Mouse (Mus musculus) lung, embryonic 16.5 days (tissue): ENCODE data around the gene Esyt1. TPM values are rescaled to one million over a fixed set of nuclear protein-coding genes. Genes with fewer than 3 reads are reported as not detected.
"Not testable (repeated sequence)": the region's sequence is repeated elsewhere in the genome, so short reads cannot be mapped to it uniquely, and the experiment has no call there.

ENCODE experiments used
- ATAC-seq: fragments of 200-750 bp; cut with Nextera tagmentation; 2 replicates; pipeline ENCODE4 v1.8.0; 2017; ENCODE audit warnings: low read depth, mild to moderate bottlenecking, moderate library complexity
- H3K27ac ChIP-seq: fragments of 300-500 bp; sonication (generic); 2 replicates; pipeline ENCODE4 v1.5.1; 2014; ENCODE audit warnings: mild to moderate bottlenecking, control low read depth, low read length
- H3K27me3 ChIP-seq: fragments of 300-500 bp; sonication (generic); 2 replicates; pipeline ENCODE4 v1.6.1; 2014; ENCODE audit warnings: low read depth, low read length, mixed read lengths; ENCODE audit not compliant: control insufficient read depth, insufficient read depth
- H3K36me3 ChIP-seq: fragments of 300-500 bp; sonication (generic); 2 replicates; pipeline ENCODE4 v1.6.1; 2014; ENCODE audit warnings: low read length; ENCODE audit not compliant: control insufficient read depth, insufficient read depth
- H3K4me1 ChIP-seq: fragments of 300-500 bp; sonication (generic); replicated peaks from 2 replicates; pipeline ENCODE4 v1.6.1; 2014; ENCODE audit warnings: low read length, mixed read lengths; ENCODE audit not compliant: control insufficient read depth, insufficient read depth
- H3K4me2 ChIP-seq: fragments of 300-500 bp; sonication (generic); 2 replicates; pipeline ENCODE4 v1.6.1; 2014; ENCODE audit warnings: low read depth, low read length, control low read depth
- H3K4me3 ChIP-seq: fragments of 300-500 bp; sonication (generic); 2 replicates; pipeline ENCODE4 v1.5.1; 2014; ENCODE audit warnings: mild to moderate bottlenecking, low read length, control low read depth
- H3K9ac ChIP-seq: fragments of 300-500 bp; sonication (generic); 2 replicates; pipeline ENCODE4 v1.6.1; 2014; ENCODE audit warnings: low read length, control low read depth
- H3K9me3 ChIP-seq: fragments of 300-500 bp; sonication (generic); 2 replicates; pipeline ENCODE4 v1.6.1; 2016; ENCODE audit warnings: low read length; ENCODE audit not compliant: control insufficient read depth
- WGBS: fragments of 180-500 bp; shearing (Covaris S2); extraction: QIAGEN DNeasy Blood & Tissue Kit; methylation state at CpG from one replicate; pipeline ENCODE4 v1.1.7; 2014; 5-methylcytosine and 5-hydroxymethylcytosine counted together
- polyA plus RNA-seq: library from polyadenylated mRNA; unstranded; fragments of >200 nt; fragmentation: Nextera tagmentation; extraction: Ambion mirVana; gene quantifications from 2 replicates; pipeline ENCODE4 v1.2.1, GENCODE M21; 2015

Gene Esyt1
- polyA plus RNA-seq, 1 experiment from 2014 or later, result 32.5 TPM

- 87% methylated on average over 9 of the region's 9 CpGs for WGBS
- Histone ChIP-seq H3K4me2 (no peak overlapping the region), H3K4me1 (peaks cover 5% of the 10 kb centered on the region; the same call in 1 of the 2 replicates), H3K27ac (no peak overlapping the region), H3K36me3 (peaks cover 19% of the 10 kb centered on the region), H3K9me3 (no peaks in the 10 kb centered on the region), H3K4me3 (no peak overlapping the region), H3K27me3 (no peaks in the 10 kb centered on the region), H3K9ac (no peak overlapping the region)
- no peak for ATAC-seq
These were observed 14.5 kb downstream of the Esyt1 start for GRCm38 (mm10) chr10:128511189-128511588.

GRCm38 (mm10) chr10:128510301-128510700 is 15.4 kb downstream of the Esyt1 start:
- 0 out of 2 replicates have a peak, but pooled peaks cover 2% of the 10 kb centered on the region for H3K9me3 ChIP-seq
- 71% methylated on average over 11 of the region's 11 CpGs for WGBS
- H3K27me3 ChIP-seq, result no peaks in the 10 kb centered on the region
- no peak overlapping the region for H3K4me3 ChIP-seq
- no peak overlapping the region for H3K4me2 ChIP-seq
- no peak overlapping the region for H3K9ac ChIP-seq
- peaks cover 5% of the 10 kb centered on the region; the same call in 1 of the 2 replicates for H3K4me1 ChIP-seq
- no peak for ATAC-seq
- H3K27ac ChIP-seq, result no peak overlapping the region
- H3K36me3 ChIP-seq, result peaks cover 14% of the 10 kb centered on the region

GRCm38 (mm10) chr10:128509831-128510230 is 15.8 kb downstream of the Esyt1 start:
- ATAC-seq, result peak; percentile 85
- Histone ChIP-seq H3K27me3 (no peaks in the 10 kb centered on the region), H3K9me3 (0 out of 2 replicates have a peak, but pooled peaks cover 2% of the 10 kb centered on the region), H3K9ac (no peak overlapping the region), H3K4me3 (no peak overlapping the region), H3K27ac (no peak overlapping the region), H3K4me2 (no peak overlapping the region), H3K4me1 (peaks cover 5% of the 10 kb centered on the region; the same call in 1 of the 2 replicates), H3K36me3 (peaks cover 12% of the 10 kb centered on the region)
- WGBS, result 48% methylated on average over 4 of the region's 4 CpGs

- peak overlapping the region; percentile 17; the same call in 1 of the 2 replicates for H3K27ac ChIP-seq
- no peak for ATAC-seq
- WGBS, result 81% methylated on average over 9 of the region's 9 CpGs
These were observed 16.5 kb downstream of the Esyt1 start for GRCm38 (mm10) chr10:128509203-128509602.

GRCm38 (mm10) chr10:128508260-128508659 is 17.4 kb downstream of the Esyt1 start:
- ATAC-seq, result peak; percentile 59
- H3K4me3 ChIP-seq, result no peak overlapping the region
- H3K9me3 ChIP-seq, result 0 out of 2 replicates have a peak, but pooled peaks cover 2% of the 10 kb centered on the region
- no peak overlapping the region for H3K9ac ChIP-seq
- peaks cover 7% of the 10 kb centered on the region; the same call in 1 of the 2 replicates for H3K4me1 ChIP-seq
- H3K27me3 ChIP-seq, result no peaks in the 10 kb centered on the region
- WGBS, result 57% methylated on average over 9 of the region's 9 CpGs
- peak overlapping the region; percentile 3 for H3K27ac ChIP-seq
- no peak overlapping the region for H3K4me2 ChIP-seq
- peaks cover 10% of the 10 kb centered on the region for H3K36me3 ChIP-seq

More at GRCm38 (mm10) chr10:128509203-128509602, 16.5 kb downstream of the Esyt1 start:
- Histone ChIP-seq H3K9ac (no peak overlapping the region), H3K4me2 (no peak overlapping the region), H3K4me3 (no peak overlapping the region), H3K4me1 (peaks cover 7% of the 10 kb centered on the region; the same call in 1 of the 2 replicates), H3K36me3 (peaks cover 10% of the 10 kb centered on the region), H3K27me3 (no peaks in the 10 kb centered on the region), H3K9me3 (0 out of 2 replicates have a peak, but pooled peaks cover 2% of the 10 kb centered on the region)

GRCm38 (mm10) chr10:128505974-128506373 is 19.7 kb downstream of the Esyt1 start:
- WGBS, result 95% methylated on average over 14 of the region's 14 CpGs
- 0 out of 2 replicates have a peak, but pooled peaks cover 2% of the 10 kb centered on the region for H3K9me3 ChIP-seq
- peaks cover 5% of the 10 kb centered on the region for H3K36me3 ChIP-seq
- no peak overlapping the region for H3K9ac ChIP-seq
- peaks cover 7% of the 10 kb centered on the region; the same call in 1 of the 2 replicates for H3K4me1 ChIP-seq
- H3K4me3 ChIP-seq, result no peak overlapping the region
- H3K27ac ChIP-seq, result no peak overlapping the region
- no peak for ATAC-seq
- H3K27me3 ChIP-seq, result no peaks in the 10 kb centered on the region
- H3K4me2 ChIP-seq, result no peak overlapping the region

GRCm38 (mm10) chr10:128505371-128505667 is 20.4 kb downstream of the Esyt1 start:
- H3K27ac ChIP-seq, H3K4me3 ChIP-seq, H3K27me3 ChIP-seq, H3K4me1 ChIP-seq, H3K9me3 ChIP-seq, ATAC-seq, H3K4me2 ChIP-seq, H3K36me3 ChIP-seq, H3K9ac ChIP-seq: not testable (repeated sequence)
- WGBS, result 82% methylated on average over 5 of the region's 5 CpGs

GRCm38 (mm10) chr10:128504641-128505370 is 20.9 kb downstream of the Esyt1 start:
- Histone ChIP-seq H3K9ac (no peak overlapping the region), H3K36me3 (peaks cover 2% of the 10 kb centered on the region; the same call in 1 of the 2 replicates), H3K27me3 (no peaks in the 10 kb centered on the region), H3K27ac (no peak overlapping the region), H3K9me3 (0 out of 2 replicates have a peak, but pooled peaks cover 2% of the 10 kb centered on the region), H3K4me1 (peaks cover 4% of the 10 kb centered on the region; the same call in 1 of the 2 replicates), H3K4me2 (no peak overlapping the region), H3K4me3 (no peak overlapping the region)
- no peak for ATAC-seq
- WGBS, result 50% methylated on average over 9 of the region's 9 CpGs

GRCm38 (mm10) chr10:128504012-128504411 is 21.7 kb downstream of the Esyt1 start:
- WGBS, result 63% methylated on average over 3 of the region's 3 CpGs
- no peaks in the 10 kb centered on the region for H3K27me3 ChIP-seq
- H3K4me2 ChIP-seq, result no peak overlapping the region
- no peak overlapping the region for H3K27ac ChIP-seq
- ATAC-seq, result no peak
- peaks cover 2% of the 10 kb centered on the region; the same call in 1 of the 2 replicates for H3K4me1 ChIP-seq
- no peaks in the 10 kb centered on the region; the same call in 1 of the 2 replicates for H3K36me3 ChIP-seq
- H3K4me3 ChIP-seq, result no peak overlapping the region
- no peak overlapping the region for H3K9ac ChIP-seq
- H3K9me3 ChIP-seq, result 0 out of 2 replicates have a peak, but pooled peaks cover 2% of the 10 kb centered on the region
